Mouse (Mus musculus) embryonic fibroblast, embryonic 13.5 days (primary cell): ENCODE measurements around the gene Icmt.

ENCODE experiments used
- CTCF ChIP-seq: IDR thresholded peaks from 2 replicates; pipeline ENCODE4 v1.5.1; 2011; ENCODE audit warnings: mild to moderate bottlenecking, control low read depth, low read length, moderate library complexity, borderline replicate concordance; ENCODE audit not compliant: insufficient read depth
- POLR2A ChIP-seq: IDR thresholded peaks from 2 replicates; pipeline ENCODE4 v1.6.1; 2011; ENCODE audit warnings: low read depth, mild to moderate bottlenecking, control low read depth, low read length, moderate library complexity

GRCm38 (mm10) chr4:152303172-152303571, 6.1 kb downstream of the Icmt start:
- TF ChIP-seq POLR2A: no peak
- no peak for TF ChIP-seq CTCF
